Comparison of ENCODE assay signal across 8 mouse cellular contexts in the genomic region with DNA sequence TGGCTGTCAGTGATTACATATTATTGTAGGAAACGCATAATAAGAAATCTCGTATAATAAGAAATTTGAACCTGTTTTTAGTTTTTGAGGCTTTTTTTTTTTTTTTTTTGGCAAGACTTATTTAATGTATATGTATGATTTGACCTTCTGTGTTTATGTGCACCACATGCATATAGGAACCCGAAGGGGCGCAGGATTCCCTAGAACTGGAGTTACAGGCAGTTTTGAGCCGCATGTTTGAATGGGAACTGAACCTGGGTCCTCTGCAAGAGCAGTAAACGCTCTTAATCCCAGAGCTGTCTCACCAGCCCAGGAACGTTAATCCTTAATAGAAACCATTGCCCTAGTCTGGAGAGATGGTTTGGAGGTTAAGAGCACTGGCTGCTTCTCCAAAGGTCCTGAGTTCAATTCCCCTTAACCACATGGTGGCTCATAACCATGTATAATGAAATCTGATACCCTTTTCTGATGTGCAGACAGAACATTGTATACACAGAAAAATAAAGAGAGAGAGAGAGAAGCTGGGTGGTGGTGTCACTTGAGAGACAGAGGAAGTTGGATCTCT. TPM values are rescaled to one million over a fixed set of nuclear protein-coding genes. Genes with fewer than 3 reads are reported as not detected.
DNase-seq lines count a peak whose midpoint lies in the region; ATAC-seq lines count a peak whose summit lies in the region.

No protein-coding gene starts in this region.

- no peaks in the 10 kb centered on the region for H3K27me3 ChIP-seq in hindbrain, embryonic 15.5 days

- H3K9me3 ChIP-seq in hindbrain, embryonic 15.5 days, result no peaks in the 10 kb centered on the region

- H3K36me3 ChIP-seq in hindbrain, embryonic 15.5 days, result no peaks in the 10 kb centered on the region; the same call in 1 of the 2 replicates

- peak overlapping the region; percentile 72; the same call in 1 of the 2 replicates for H3K9ac ChIP-seq in hindbrain, embryonic 15.5 days

- ATAC-seq in hindbrain, embryonic 15.5 days (ENCODE audit: low FRiP score, low read depth), result no peak

- peak overlapping the region; percentile 72 for H3K4me2 ChIP-seq in hindbrain, embryonic 15.5 days

- H3K27ac ChIP-seq in hindbrain, embryonic 15.5 days (replicated peaks), result peak overlapping the region; percentile 80; the same call in 1 of the 2 replicates

- WGBS in hindbrain, embryonic 15.5 days, result 10% methylated on average over 7 of the region's 7 CpGs

- peak overlapping the region; percentile 95 for H3K4me3 ChIP-seq in hindbrain, embryonic 15.5 days

- DNase-seq in kidney, postnatal 10 days, result peak; percentile 11
- DNase-seq in kidney, postnatal 25 days, result no peak
- DNase-seq in c-Kit-negative CD71-positive TER-119-positive erythroid progenitor cells, embryonic 14.5 days (ENCODE audit: low read depth, low spot score), result peak; percentile 8
- peak; percentile 15 for DNase-seq in neural tube, embryonic 10.5 days (ENCODE audit: extremely low spot score, low spot score)
- no peak for DNase-seq in right cerebral cortex, adult 18-20 months
- no peak for DNase-seq in adrenal gland, postnatal 14 days
- DNase-seq in right cerebral cortex, postnatal 25 days, result no peak

- H3K4me1 ChIP-seq in hindbrain, embryonic 15.5 days (replicated peaks), result peaks cover 32% of the 10 kb centered on the region

RNA-seq across cellular contexts. Expression of a gene that starts 0.4 kb away (rescaled TPM):
- polyA plus RNA-seq in hindbrain, embryonic 15.5 days (2015; fragmentation: Nextera tagmentation; extraction: Ambion mirVana), result 2.0 and 2.6 TPM in 2 replicates
- 3.1 and 3.2 TPM in 2 replicates for total RNA-seq in adrenal gland, postnatal 14 days (2021)

RNA-seq across cellular contexts. Expression of a gene that starts 0.5 kb away (rescaled TPM):
- polyA plus RNA-seq in hindbrain, embryonic 15.5 days (2015; fragmentation: Nextera tagmentation; extraction: Ambion mirVana), result 109 and 115 TPM in 2 replicates
- total RNA-seq in adrenal gland, postnatal 14 days (2021), result 88.7 and 94.4 TPM in 2 replicates

RNA-seq across cellular contexts. Expression of a gene that starts 30.2 kb away (rescaled TPM):
- polyA plus RNA-seq in hindbrain, embryonic 15.5 days (2015; fragmentation: Nextera tagmentation; extraction: Ambion mirVana), result 11.3 and 12.6 TPM in 2 replicates
- total RNA-seq in adrenal gland, postnatal 14 days (2021), result 0.15 and 0.23 TPM in 2 replicates

RNA-seq across cellular contexts. Expression of a gene that starts 48.8 kb away (rescaled TPM):
- polyA plus RNA-seq in hindbrain, embryonic 15.5 days (2015; fragmentation: Nextera tagmentation; extraction: Ambion mirVana), result 77.8 and 92.7 TPM in 2 replicates
- total RNA-seq in adrenal gland, postnatal 14 days (2021), result 37.4 and 42.7 TPM in 2 replicates

Comparison
In these comparisons a context has a peak if more than half of its experiments do, and no peak if none do; other contexts are left out.
1. DNase-seq: peak in kidney, postnatal 10 days (single experiment), c-Kit-negative CD71-positive TER-119-positive erythroid progenitor cells, embryonic 14.5 days (single experiment) and neural tube, embryonic 10.5 days (single experiment); none in kidney, postnatal 25 days (0 of 2), right cerebral cortex, adult 18-20 months (single experiment), adrenal gland, postnatal 14 days (single experiment) and right cerebral cortex, postnatal 25 days (single experiment).